In the genomic region with DNA sequence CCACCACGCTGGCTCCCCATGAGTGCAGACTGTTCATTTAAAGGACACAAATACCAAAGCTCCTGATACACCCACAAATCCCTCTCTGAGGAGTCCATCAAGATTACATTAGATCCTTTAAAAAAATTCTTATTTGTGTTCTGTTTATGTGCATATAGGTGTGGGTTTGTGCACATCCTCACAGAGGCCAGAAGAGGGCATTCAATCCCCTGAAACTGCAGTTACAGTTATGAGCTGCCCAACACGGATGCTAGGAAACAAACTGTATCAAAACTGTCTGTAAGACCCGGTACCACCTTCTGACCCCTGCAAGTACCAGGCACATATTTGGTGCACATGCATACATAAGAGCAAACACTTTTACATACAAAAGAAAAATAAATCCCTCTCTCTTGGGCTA, we compare ENCODE assay signal across 15 mouse cellular contexts. TPM values are rescaled to one million over a fixed set of nuclear protein-coding genes. Genes with fewer than 3 reads are reported as not detected.
A peak's percentile ranks its signal among the peaks of the same experiment; 100 is the strongest.
DNase-seq lines count a peak whose midpoint lies in the region; ATAC-seq and TF ChIP-seq lines count a peak whose summit lies in the region.
"Had no signal": no experiment of that assay in that cellular context is flagged by ENCODE, and none has a peak within 500 bp of the region (broad histone marks: within the 10 kb centered on the region; RNA-seq: fewer than 3 reads in every experiment).

No protein-coding gene starts in this region.

- H3K4me3 ChIP-seq in liver, postnatal 0 days (ENCODE audit: low read depth, low read length) = no peak overlapping the region
- no peak overlapping the region for H3K4me3 ChIP-seq in forebrain, embryonic 10.5 days
- H3K4me3 ChIP-seq: erythroblast, embryonic 14.5 days had no signal

- no peak overlapping the region for H3K9ac ChIP-seq in liver, postnatal 0 days (replicated peaks)

- no peaks in the 10 kb centered on the region for H3K9me3 ChIP-seq in liver, postnatal 0 days (ENCODE audit: low read length)
- no peaks in the 10 kb centered on the region for H3K9me3 ChIP-seq in forebrain, embryonic 10.5 days

- H3K4me2 ChIP-seq in liver, postnatal 0 days (ENCODE audit: low read depth, low read length) = no peak overlapping the region

- H3K27ac ChIP-seq in liver, postnatal 0 days (ENCODE audit: low read depth) = no peak overlapping the region
- H3K27ac ChIP-seq in forebrain, embryonic 10.5 days = no peak overlapping the region

- DNase-seq in embryo, embryonic 10.5 days (ENCODE audit: low spot score) = peak; percentile 44
- no peak for DNase-seq in embryo, embryonic 9.5 days (ENCODE audit: extremely low spot score)
- DNase-seq in liver, postnatal 0 days = no peak
- DNase-seq in liver (no peak), NIH3T3 (ENCODE audit: low read depth) (peak; percentile 37)
- no peak for DNase-seq in forebrain, embryonic 10.5 days (ENCODE audit: extremely low spot score, low spot score)
- DNase-seq in cerebellum, postnatal 4 days (ENCODE audit: low spot score in 2 of 2) = no peak
- DNase-seq: adrenal gland, postnatal 14 days; cerebellum, adult 8-10 months; gastrocnemius, postnatal 14 days; heart, postnatal 36 days; kidney, postnatal 10 days; retina, postnatal 1 day had no signal

- ATAC-seq in liver, postnatal 0 days = no peak
- ATAC-seq in megakaryocyte progenitor cell, adult 5-6 weeks (replicated peaks; ENCODE audit: poor library complexity) = peak; percentile 55

- TF ChIP-seq EP300 in liver, postnatal 0 days (IDR thresholded peaks at IDR 0.05; ENCODE audit: low read depth) = no peak

- peak; percentile 68 for TF ChIP-seq CTCF in liver, postnatal 0 days (IDR thresholded peaks at IDR 0.05; ENCODE audit: low read depth)

- no peaks in the 10 kb centered on the region for H3K27me3 ChIP-seq in liver, postnatal 0 days (ENCODE audit: insufficient read depth, low read length)
- no peaks in the 10 kb centered on the region for H3K27me3 ChIP-seq in forebrain, embryonic 10.5 days (ENCODE audit: poor library complexity, severe bottlenecking)

- H3K4me1 ChIP-seq in liver, postnatal 0 days (ENCODE audit: insufficient read depth) = no peaks in the 10 kb centered on the region
- peaks cover 25% of the 10 kb centered on the region for H3K4me1 ChIP-seq in forebrain, embryonic 10.5 days

- 58% methylated on average over 3 of the region's 3 CpGs for WGBS in liver, postnatal 0 days (ENCODE audit: insufficient replicate concordance)
- 78% methylated on average over 3 of the region's 3 CpGs for WGBS in forebrain, embryonic 10.5 days

- no peaks in the 10 kb centered on the region for H3K36me3 ChIP-seq in liver, postnatal 0 days (replicated peaks; ENCODE audit: insufficient read depth, low read length)
- no peaks in the 10 kb centered on the region for H3K36me3 ChIP-seq in forebrain, embryonic 10.5 days (replicated peaks)

RNA-seq across cellular contexts. Expression of gene Rab11fip4, which starts 37.7 kb away (rescaled TPM):
- polyA plus RNA-seq in liver, postnatal 0 days (2015; fragmentation: Nextera tagmentation; extraction: Ambion mirVana) = 1.1 and 1.2 TPM in 2 replicates
- 0.85 and 2.0 TPM in 2 replicates for total RNA-seq in megakaryocyte progenitor cell, adult 5-6 weeks (2015)
- total RNA-seq in megakaryocyte progenitor cell, adult 5-6 weeks (2017) = 3.2 and 3.7 TPM in 2 replicates
- polyA plus RNA-seq in forebrain, embryonic 10.5 days (2016; fragmentation: Nextera tagmentation; extraction: Ambion mirVana) = 20.1 and 23.3 TPM in 2 replicates
- polyA plus RNA-seq: erythroblast, embryonic 14.5 days had no signal

Comparison
In these comparisons a context has a peak if more than half of its experiments do, and no peak if none do; other contexts are left out.
1. DNase-seq: peak in embryo, embryonic 10.5 days (single experiment) and NIH3T3 (single experiment); none in embryo, embryonic 9.5 days (single experiment), liver, postnatal 0 days (single experiment), liver (single experiment), forebrain, embryonic 10.5 days (single experiment) and cerebellum, postnatal 4 days (0 of 2).